Mouse (Mus musculus): ENCODE results near the gene S1pr4.

DNA sequence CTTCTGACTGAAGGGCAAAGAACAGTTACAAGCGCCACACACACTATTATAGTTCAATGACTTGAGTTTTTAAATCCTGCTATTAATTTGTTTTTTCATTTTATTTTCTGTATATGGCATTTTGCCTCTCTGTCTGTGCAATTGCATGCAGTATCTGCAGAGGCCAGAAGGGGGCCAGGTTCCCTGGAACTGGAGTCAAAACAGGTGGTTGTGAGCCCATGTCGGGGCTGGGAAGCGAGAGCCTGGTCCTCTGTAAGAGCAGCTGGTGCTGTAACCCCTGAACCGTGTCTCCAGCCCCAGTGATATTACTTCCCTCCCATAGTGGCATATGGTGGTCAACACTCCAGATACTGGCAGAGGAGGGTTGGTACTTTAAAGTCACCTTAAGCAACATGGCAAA, 18.6 kb upstream of the S1pr4 start:
- TF ChIP-seq USF1 (IDR thresholded peaks at IDR 0.05; ENCODE audit: low read depth), result no peak
- no peak for TF ChIP-seq POLR2A (IDR thresholded peaks at IDR 0.05; ENCODE audit: insufficient read length, low read depth)
- TF ChIP-seq MAX (IDR thresholded peaks at IDR 0.05; ENCODE audit: low read depth), result no peak

Data from myocyte (in vitro differentiated cells).